Mouse (Mus musculus) bone marrow, adult 2 months (tissue): ENCODE measurements around the gene Gpc3.

Source experiments
- CTCF ChIP-seq: fragments of 200-500 bp; IDR thresholded peaks from 2 replicates; pipeline ENCODE4 v1.5.1; 2011; ENCODE audit warnings: low read length, control low read depth; ENCODE audit not compliant: control insufficient read depth, insufficient read depth
- POLR2A ChIP-seq: fragments of 200-500 bp; IDR thresholded peaks from 2 replicates; pipeline ENCODE4 v1.6.1; 2011; ENCODE audit warnings: low read depth, mild to moderate bottlenecking, control low read depth, low read length, borderline replicate concordance; ENCODE audit not compliant: control insufficient read depth

DNA sequence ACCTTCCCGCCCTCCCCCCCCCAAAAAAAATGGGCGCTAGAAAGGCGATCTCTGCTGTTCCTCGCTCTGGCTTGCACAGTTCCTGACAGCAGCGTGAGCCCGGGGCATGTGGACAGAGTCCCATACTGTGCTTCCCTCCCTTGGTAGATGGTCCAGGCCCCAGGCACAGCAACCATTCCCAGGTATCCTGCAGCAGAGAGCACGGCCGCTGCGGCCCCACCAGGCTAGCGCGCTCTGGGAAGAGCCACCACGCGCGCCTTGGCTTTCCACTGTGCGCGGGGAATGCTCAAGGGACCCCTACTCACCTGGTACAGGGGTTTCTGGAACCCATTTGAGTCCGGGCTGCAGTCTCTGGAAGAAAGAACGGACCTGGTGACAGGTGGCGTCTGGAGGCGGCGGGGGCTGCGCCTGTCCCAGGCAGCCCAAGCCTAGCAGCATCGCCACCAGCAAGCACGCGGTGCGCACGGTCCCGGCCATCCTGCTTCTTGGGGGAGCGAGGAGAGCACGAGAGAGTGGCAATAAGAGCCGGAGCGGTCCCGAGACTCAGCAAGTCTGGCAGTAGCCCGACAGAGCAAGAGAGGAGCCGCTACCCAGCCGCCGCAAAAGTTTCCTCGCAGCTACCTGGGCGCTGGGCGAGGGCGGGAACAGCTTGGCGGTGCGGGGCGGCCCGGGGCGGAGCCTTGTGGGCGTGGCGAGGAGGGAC lies at the start of gene Gpc3:
- TF ChIP-seq POLR2A (no peak), CTCF (no peak)
